Mouse (Mus musculus) testis, adult 2 months (tissue): ENCODE measurements at regions not wholly inside any gene's neighbourhood (a gene's known extent, or its start where the extent isn't known, plus 50 kb on each side); places are given as distances from the start of the nearest gene placed in this dataset.

ENCODE experiments used
- CTCF ChIP-seq: fragments of 200-500 bp; IDR thresholded peaks from 2 replicates; pipeline ENCODE4 v1.5.1; 2012; ENCODE audit warnings: low read depth, mild to moderate bottlenecking, inconsistent platforms, low read length, moderate library complexity; ENCODE audit not compliant: control insufficient read depth, insufficient read depth, insufficient replicate concordance
- POLR2A ChIP-seq: fragments of 200-500 bp; IDR thresholded peaks from 2 replicates; pipeline ENCODE4 v1.6.1; 2012; ENCODE audit warnings: low read depth, mild to moderate bottlenecking, inconsistent platforms, low read length, moderate library complexity; ENCODE audit not compliant: control insufficient read depth

GRCm38 (mm10) chr9:120811522-120811921, 117.5 kb upstream of the Ctnnb1 start:
- TF ChIP-seq POLR2A (no peak), CTCF (no peak)
